Mouse (Mus musculus): ENCODE measurements around the gene Vgll2. TPM values are rescaled to one million over a fixed set of nuclear protein-coding genes. Genes with fewer than 3 reads are reported as not detected.

Gene Vgll2
- polyA plus RNA-seq (2012; rRNA removed), result 0.03 TPM in 1 of 2 replicates, not detected in the other
- polyA plus RNA-seq (2014; fragmentation: Nextera tagmentation; extraction: Ambion mirVana), result not detected in 2 replicates

DNA sequence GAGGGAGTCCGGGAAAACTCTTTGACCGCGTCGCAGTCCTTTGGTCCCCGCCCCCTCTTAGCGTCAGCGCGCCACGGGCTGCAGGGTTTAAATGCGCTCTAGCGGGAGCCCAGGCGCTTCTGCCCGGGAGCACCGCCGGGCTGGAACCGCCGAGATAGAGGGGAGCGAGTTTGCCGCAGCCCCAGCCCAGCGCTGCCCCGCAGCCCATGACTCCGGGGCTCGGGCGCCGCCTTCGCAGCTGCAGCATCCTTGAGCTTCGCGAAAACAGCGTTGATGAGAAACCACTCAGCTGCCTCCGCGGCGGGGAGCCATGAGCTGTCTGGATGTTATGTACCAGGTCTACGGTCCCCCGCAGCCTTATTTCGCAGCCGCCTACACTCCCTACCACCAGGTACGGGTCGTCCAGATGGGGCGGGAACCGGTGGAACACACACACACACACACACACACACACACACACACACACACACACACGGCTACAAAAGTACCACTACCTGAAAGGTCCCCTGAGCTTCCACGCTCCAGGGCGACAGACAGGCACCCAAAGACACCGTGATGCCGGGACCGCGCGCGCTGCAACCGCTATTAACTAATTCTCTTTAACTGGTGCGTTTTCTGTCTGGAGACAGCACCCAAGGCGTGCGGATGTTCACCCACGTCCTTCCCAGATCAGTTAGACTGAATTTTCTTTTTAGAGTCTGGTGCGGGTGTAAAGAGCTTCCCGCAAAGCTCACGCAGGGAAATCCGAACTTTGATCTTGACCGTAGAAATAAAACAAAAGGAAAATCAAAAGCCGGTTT lies at the start of gene Vgll2:
Vgll2 (plus strand) TSS at position 90 of the 800 bp plus-strand sequence.
- Histone ChIP-seq H3K4me2 (ENCODE audit: low read depth) (peak within 1 kb of the TSS; percentile 46), H3K36me3 (replicated peaks; ENCODE audit: control insufficient read depth, insufficient read depth, low read depth) (no peaks in the 10 kb centered on the region), H3K4me1 (replicated peaks; ENCODE audit: control insufficient read depth in 2 of 2, insufficient read depth in 2 of 2, low read length in 1 of 2) (no peaks in the 10 kb centered on the region), H3K9me3 (ENCODE audit: control insufficient read depth, low read length) (no peaks in the 10 kb centered on the region), H3K4me3 (ENCODE audit: insufficient read depth in 1 of 2, low read depth in 2 of 2, low read length in 2 of 2) (0 out of 4 replicates have a peak within 1 kb of the TSS, but pooled peaks of 1 of the 2 experiments have one; percentile 18), H3K9ac (replicated peaks) (no peak within 1 kb of the TSS), H3K27ac (no peak within 1 kb of the TSS), H3K27me3 (ENCODE audit: control insufficient read depth, insufficient read depth, low read length) (peaks cover 68% of the 10 kb centered on the region)
- no peak for TF ChIP-seq EP300 (IDR thresholded peaks at IDR 0.05; ENCODE audit: low read depth)
- TF ChIP-seq CTCF (IDR thresholded peaks at IDR 0.05; ENCODE audit: low read depth), result no peak
- under 1% methylated on average over 56 of the region's 60 CpGs for WGBS (ENCODE audit: insufficient replicate concordance)
- ATAC-seq (ENCODE audit: insufficient read depth) (no peak), DNase-seq (ENCODE audit: low read depth in 3 of 3, low spot score in 3 of 3) (no peak)

DNA sequence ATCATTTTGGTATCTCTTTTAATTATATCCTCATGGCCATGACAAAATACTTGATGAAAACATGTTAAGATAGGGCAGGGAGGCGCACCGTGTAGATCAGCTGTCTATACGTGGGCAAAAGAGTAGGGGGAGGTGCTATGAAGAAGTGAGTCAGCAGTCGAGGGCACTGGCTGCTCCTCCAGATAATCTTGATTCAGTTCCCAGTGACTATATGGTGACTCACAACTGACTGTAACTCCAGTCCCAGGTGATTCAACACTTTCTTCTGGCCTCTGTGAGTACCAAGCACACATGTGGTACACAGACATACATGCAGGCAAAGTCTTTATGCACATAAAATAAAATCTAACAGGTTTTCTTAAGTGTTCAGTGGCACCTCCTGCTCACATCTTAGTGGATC lies 47.2 kb upstream of the Vgll2 start:
- Histone ChIP-seq H3K27ac (no peak overlapping the region), H3K4me3 (ENCODE audit: insufficient read depth in 1 of 2, low read depth in 2 of 2, low read length in 2 of 2) (no peak overlapping the region), H3K36me3 (replicated peaks; ENCODE audit: control insufficient read depth, insufficient read depth, low read depth) (no peaks in the 10 kb centered on the region), H3K4me1 (replicated peaks; ENCODE audit: control insufficient read depth in 2 of 2, insufficient read depth in 2 of 2, low read length in 1 of 2) (no peaks in the 10 kb centered on the region), H3K4me2 (ENCODE audit: low read depth) (no peak overlapping the region), H3K9me3 (ENCODE audit: control insufficient read depth, low read length) (no peaks in the 10 kb centered on the region), H3K9ac (replicated peaks) (no peak overlapping the region), H3K27me3 (ENCODE audit: control insufficient read depth, insufficient read depth, low read length) (no peaks in the 10 kb centered on the region)
- WGBS (ENCODE audit: insufficient replicate concordance), result 42% methylated on average over 4 of the region's 4 CpGs
- no peak for ATAC-seq (ENCODE audit: insufficient read depth)
- no peak for DNase-seq (ENCODE audit: low read depth in 3 of 3, low spot score in 3 of 3)
- no peak for TF ChIP-seq EP300 (IDR thresholded peaks at IDR 0.05; ENCODE audit: low read depth)
- no peak for TF ChIP-seq CTCF (IDR thresholded peaks at IDR 0.05; ENCODE audit: low read depth)

GRCm38 (mm10) chr10:51975587-51975986 lies 46.7 kb upstream of the Vgll2 start:
- Histone ChIP-seq H3K4me2 (ENCODE audit: low read depth) (no peak overlapping the region), H3K9ac (replicated peaks) (no peak overlapping the region), H3K27ac (no peak overlapping the region), H3K27me3 (ENCODE audit: control insufficient read depth, insufficient read depth, low read length) (no peaks in the 10 kb centered on the region), H3K9me3 (ENCODE audit: control insufficient read depth, low read length) (no peaks in the 10 kb centered on the region), H3K4me1 (replicated peaks; ENCODE audit: control insufficient read depth in 2 of 2, insufficient read depth in 2 of 2, low read length in 1 of 2) (no peaks in the 10 kb centered on the region), H3K36me3 (replicated peaks; ENCODE audit: control insufficient read depth, insufficient read depth, low read depth) (no peaks in the 10 kb centered on the region), H3K4me3 (ENCODE audit: insufficient read depth in 1 of 2, low read depth in 2 of 2, low read length in 2 of 2) (no peak overlapping the region)
- DNase-seq (ENCODE audit: low read depth in 3 of 3, low spot score in 3 of 3) (no peak), ATAC-seq (ENCODE audit: insufficient read depth) (no peak)
- TF ChIP-seq EP300 (IDR thresholded peaks at IDR 0.05; ENCODE audit: low read depth) (no peak), CTCF (IDR thresholded peaks at IDR 0.05; ENCODE audit: low read depth) (no peak)
- WGBS (ENCODE audit: insufficient replicate concordance), result 48% methylated on average over 3 of the region's 3 CpGs

DNA sequence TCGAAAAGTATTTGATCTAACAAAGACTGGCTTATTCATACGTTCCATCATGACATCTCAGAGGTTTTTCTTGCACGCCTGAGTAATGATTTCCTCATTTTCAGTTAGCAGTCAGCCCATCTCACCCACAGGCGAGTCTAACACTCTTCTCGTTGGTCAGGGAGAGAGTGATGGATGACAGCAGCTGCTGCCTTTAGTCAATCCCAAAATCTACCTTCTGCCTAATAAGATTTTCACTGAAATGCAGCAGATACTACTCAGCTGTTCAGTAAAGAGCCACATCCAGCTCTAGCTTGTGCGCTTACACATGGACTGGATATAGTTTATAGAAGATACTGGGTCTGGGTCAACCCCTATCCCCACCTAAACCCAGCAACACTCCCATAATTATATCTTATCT lies 40.7 kb upstream of the Vgll2 start:
- H3K4me1 ChIP-seq (replicated peaks; ENCODE audit: control insufficient read depth in 2 of 2, insufficient read depth in 2 of 2, low read length in 1 of 2), result no peaks in the 10 kb centered on the region
- ATAC-seq (ENCODE audit: insufficient read depth), result no peak

GRCm38 (mm10) chr10:51982395-51982794 lies 39.9 kb upstream of the Vgll2 start:
- TF ChIP-seq CTCF (IDR thresholded peaks at IDR 0.05; ENCODE audit: low read depth), result no peak
- no peak for TF ChIP-seq EP300 (IDR thresholded peaks at IDR 0.05; ENCODE audit: low read depth)
- no peak overlapping the region for H3K4me3 ChIP-seq (ENCODE audit: insufficient read depth in 1 of 2, low read depth in 2 of 2, low read length in 2 of 2)
- no peaks in the 10 kb centered on the region for H3K9me3 ChIP-seq (ENCODE audit: control insufficient read depth, low read length)
- no peaks in the 10 kb centered on the region for H3K4me1 ChIP-seq (replicated peaks; ENCODE audit: control insufficient read depth in 2 of 2, insufficient read depth in 2 of 2, low read length in 1 of 2)
- H3K9ac ChIP-seq (replicated peaks), result no peak overlapping the region
- H3K4me2 ChIP-seq (ENCODE audit: low read depth), result no peak overlapping the region
- no peak for DNase-seq (ENCODE audit: low read depth in 3 of 3, low spot score in 3 of 3)
- 64% methylated on average over 6 of the region's 6 CpGs for WGBS (ENCODE audit: insufficient replicate concordance)
- ATAC-seq (ENCODE audit: insufficient read depth), result no peak
- no peaks in the 10 kb centered on the region for H3K36me3 ChIP-seq (replicated peaks; ENCODE audit: control insufficient read depth, insufficient read depth, low read depth)
- H3K27ac ChIP-seq, result no peak overlapping the region
- H3K27me3 ChIP-seq (ENCODE audit: control insufficient read depth, insufficient read depth, low read length), result no peaks in the 10 kb centered on the region

More for the DNA sequence above, 40.7 kb upstream of the Vgll2 start:
- Histone ChIP-seq H3K4me3 (ENCODE audit: insufficient read depth in 1 of 2, low read depth in 2 of 2, low read length in 2 of 2) (no peak overlapping the region), H3K4me2 (ENCODE audit: low read depth) (no peak overlapping the region), H3K36me3 (replicated peaks; ENCODE audit: control insufficient read depth, insufficient read depth, low read depth) (no peaks in the 10 kb centered on the region), H3K9me3 (ENCODE audit: control insufficient read depth, low read length) (no peaks in the 10 kb centered on the region), H3K27me3 (ENCODE audit: control insufficient read depth, insufficient read depth, low read length) (no peaks in the 10 kb centered on the region), H3K27ac (no peak overlapping the region), H3K9ac (replicated peaks) (no peak overlapping the region)
- WGBS (ENCODE audit: insufficient replicate concordance), result 41% methylated on average over 6 of the region's 6 CpGs
- TF ChIP-seq EP300 (IDR thresholded peaks at IDR 0.05; ENCODE audit: low read depth) (no peak), CTCF (IDR thresholded peaks at IDR 0.05; ENCODE audit: low read depth) (no peak)
- no peak for DNase-seq (ENCODE audit: low read depth in 3 of 3, low spot score in 3 of 3)

All from liver, embryonic 14.5 days (tissue).